Mouse (Mus musculus) frontal cortex, postnatal 10 days (tissue): Measurements from ENCODE around the gene Dis3l2.

Source experiments
- DNase-seq, 2 experiments: peaks; one replicate each; pipeline ENCODE4 v3.0.0; 2022; ENCODE audit warnings: low spot score in 2 of 2, mixed read lengths in 1 of 2

Gene Dis3l2

GRCm38 (mm10) chr1:86733160-86733821 lies 29.7 kb downstream of the Dis3l2 start:
- DNase-seq, result no peak

DNA sequence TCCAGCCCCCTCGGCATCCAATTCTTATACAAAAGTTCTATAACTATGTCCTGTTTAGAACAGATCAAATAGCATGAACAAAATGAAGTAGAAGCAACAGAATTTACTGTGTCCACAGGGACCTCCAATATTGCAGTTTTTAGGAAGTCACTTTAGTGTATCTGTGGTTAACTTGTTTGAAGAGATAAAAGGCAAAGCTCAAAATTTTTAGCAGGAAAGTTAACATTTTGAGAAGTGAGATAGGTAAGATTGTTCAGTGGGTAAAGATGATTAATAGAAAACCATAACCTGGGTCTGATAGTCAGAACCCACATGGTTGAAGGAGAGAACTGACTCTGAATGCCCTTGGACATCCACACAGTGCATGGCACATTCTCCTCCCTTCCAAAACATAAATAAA lies 32.8 kb downstream of the Dis3l2 start:
- DNase-seq, result no peak

GRCm38 (mm10) chr1:86742896-86743295 lies 39.3 kb downstream of the Dis3l2 start:
- DNase-seq, result no peak

GRCm38 (mm10) chr1:86747034-86747433 lies 43.4 kb downstream of the Dis3l2 start:
- no peak for DNase-seq

DNA sequence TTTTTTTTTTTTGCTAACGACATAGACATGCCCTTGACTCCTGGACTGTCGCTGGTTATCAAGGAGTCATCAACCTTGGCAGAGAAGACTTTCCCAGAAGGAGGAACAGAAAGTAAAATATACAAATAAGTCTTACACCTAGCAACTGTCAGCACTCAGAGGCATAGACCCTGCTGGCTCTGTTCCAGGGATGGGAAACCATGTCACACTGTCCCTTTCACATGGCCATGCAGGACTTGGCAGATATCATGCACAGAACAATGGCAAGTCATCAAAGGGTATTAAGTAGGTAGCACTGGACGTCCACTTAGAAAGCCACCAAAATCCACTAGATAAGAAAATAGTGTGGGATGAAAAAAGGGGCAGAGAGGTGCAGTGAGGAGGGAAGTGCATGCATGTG lies 46.5 kb downstream of the Dis3l2 start:
- no peak for DNase-seq

DNA sequence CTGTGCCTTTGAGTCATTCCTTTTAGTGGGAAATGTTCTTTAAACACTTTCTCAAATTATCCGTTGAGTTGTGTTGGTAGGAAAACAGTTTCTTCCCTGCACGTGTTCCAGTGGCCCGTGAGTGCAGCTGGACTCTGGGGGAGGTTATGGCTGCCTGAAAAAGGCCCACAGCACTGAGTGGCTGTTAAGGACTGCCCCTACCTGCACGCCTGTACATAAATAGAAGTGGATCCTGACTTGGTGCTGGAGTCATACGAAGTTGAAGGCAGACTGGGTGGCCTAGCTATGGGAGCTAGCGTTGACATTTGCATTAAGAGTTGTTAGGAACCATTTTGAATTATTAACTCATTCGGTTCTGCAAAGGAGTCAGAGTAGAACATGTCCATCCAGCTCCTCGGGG lies 49.8 kb downstream of the Dis3l2 start:
- no peak for DNase-seq

DNA sequence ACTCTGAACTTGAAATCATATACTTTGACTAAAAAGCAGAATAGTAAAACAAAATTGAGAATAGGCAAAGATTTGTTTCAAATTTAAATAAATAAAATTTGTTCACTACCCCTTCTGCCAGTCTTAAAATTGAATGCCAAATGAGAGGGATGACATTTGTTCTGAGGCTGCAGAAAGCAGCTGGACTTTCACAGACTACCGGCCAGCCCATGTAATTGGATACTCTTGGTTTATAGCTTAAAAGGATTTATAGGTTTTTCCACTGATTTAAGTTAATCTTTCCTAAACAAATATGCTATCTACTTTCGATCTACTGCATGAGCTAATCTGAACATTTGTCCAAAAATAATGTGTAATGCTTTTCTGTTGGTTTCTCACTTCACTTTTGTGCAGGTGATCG lies 50.7 kb downstream of the Dis3l2 start:
- DNase-seq, result no peak

DNA sequence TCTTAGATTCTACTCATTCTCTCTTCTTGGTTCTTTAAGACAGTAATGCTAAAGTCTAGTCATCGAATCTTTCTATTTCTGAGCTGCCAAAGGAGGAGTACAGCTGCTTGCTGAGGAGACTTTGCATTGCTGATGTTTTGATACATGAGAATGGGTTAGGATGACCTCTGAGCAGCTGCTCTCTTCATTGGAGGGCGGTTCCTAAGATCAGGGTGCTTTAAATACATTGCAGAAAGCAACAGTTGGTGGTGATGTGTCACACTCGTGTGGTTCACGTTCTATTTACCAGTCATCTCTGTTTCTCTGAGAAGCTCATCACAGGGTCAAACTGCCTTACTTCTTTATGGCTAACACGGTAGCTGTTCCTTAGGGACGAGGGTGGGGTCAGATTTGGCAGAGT lies 54.5 kb downstream of the Dis3l2 start:
- no peak for DNase-seq

GRCm38 (mm10) chr1:86762161-86762560 lies 58.6 kb downstream of the Dis3l2 start:
- no peak for DNase-seq

DNA sequence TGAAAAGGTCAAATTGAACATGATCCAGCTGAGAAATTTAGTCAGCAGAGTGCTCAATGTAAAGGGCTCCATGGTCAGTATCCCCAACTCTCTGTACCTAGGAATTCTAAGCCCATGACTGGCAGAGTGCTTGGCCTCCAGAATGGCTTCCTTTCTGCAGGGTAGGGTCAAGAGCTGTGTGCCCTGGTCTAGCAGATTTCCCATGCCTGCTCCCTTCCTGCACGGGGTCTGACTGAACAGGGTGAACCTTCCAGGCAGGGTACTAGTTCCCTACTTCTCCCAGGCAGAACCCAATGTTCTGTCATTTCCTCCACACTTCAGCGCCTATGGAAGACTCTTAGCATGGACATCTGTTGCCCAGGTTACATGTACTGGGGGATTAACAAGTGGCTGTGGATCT lies 97.6 kb downstream of the Dis3l2 start:
- no peak for DNase-seq

DNA sequence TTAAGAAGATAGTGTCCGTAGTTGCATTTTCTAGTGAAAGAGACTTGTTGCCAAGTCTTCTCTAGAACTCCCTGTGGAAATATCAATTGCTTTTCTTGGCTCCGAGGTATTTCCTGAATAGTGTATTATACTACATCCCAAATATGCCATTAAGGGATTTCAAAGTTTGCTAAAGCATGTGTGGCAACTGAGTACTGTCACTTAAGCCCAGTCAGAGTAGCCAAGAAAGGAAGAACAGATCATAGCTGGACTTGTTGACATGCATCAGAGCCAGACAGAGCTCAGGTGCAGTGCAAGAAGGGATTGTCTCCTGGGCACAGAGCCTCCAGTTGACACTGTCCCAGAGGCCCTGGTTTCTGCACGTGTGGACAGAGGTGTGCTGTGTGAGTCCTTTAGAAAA lies 108.1 kb downstream of the Dis3l2 start:
- no peak for DNase-seq

- no peak for DNase-seq
Observed at GRCm38 (mm10) chr1:86822266-86822665, 118.7 kb downstream of the Dis3l2 start.

- DNase-seq, result no peak
Observed at GRCm38 (mm10) chr1:86834351-86834987, 130.9 kb downstream of the Dis3l2 start.

- no peak for DNase-seq
Observed at GRCm38 (mm10) chr1:86834988-86835387, 131.4 kb downstream of the Dis3l2 start.

GRCm38 (mm10) chr1:86850754-86851153 lies 147.1 kb downstream of the Dis3l2 start:
- DNase-seq, result no peak

DNA sequence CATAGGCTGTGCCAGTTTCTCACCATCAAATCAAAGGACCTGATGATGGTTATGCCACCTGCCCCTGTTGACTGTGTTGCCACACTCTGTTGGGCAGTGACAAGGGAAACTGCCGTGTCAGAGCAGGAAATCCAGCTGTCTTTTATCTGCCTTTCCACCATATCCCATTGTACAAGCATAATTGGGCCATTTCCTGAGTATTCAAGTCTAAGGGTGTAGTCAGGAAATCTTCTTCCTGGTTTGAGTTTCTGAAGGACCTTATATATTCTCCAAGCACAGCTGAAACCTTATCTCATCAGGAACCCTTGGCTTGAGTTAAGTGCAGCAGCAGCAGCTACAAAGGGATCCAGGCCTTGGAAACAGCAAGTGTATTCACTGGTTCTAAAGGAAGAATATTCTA lies 155.3 kb downstream of the Dis3l2 start:
- DNase-seq, result no peak

- no peak for DNase-seq
Observed at GRCm38 (mm10) chr1:86859371-86859770, 155.8 kb downstream of the Dis3l2 start.

DNA sequence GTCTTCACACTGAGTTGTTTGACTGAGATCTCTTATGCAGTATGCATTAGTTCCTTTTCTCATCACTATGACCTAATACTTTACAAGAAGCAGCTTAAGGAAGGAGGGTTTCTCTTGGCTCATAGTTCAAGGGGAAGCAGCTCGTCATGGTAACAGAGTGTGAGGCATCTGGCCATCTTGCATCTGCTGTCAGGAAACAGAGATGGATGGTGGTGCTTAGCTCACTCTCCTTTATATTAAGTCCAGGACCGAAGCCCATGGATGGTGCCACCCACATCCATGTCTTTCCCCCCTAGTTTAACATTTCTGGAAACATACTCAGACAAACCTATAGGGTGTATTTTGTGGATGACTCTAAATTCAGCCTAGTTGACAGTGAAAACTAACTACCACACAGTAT lies 170.1 kb downstream of the Dis3l2 start:
- no peak for DNase-seq

- DNase-seq, result no peak
Observed at GRCm38 (mm10) chr1:86878743-86879142, 175.1 kb downstream of the Dis3l2 start.

GRCm38 (mm10) chr1:86879547-86879946 lies 175.9 kb downstream of the Dis3l2 start:
- no peak for DNase-seq

GRCm38 (mm10) chr1:86887060-86887459 lies 183.5 kb downstream of the Dis3l2 start:
- DNase-seq, result no peak

GRCm38 (mm10) chr1:86912481-86912880 lies 208.9 kb downstream of the Dis3l2 start:
- no peak for DNase-seq

DNA sequence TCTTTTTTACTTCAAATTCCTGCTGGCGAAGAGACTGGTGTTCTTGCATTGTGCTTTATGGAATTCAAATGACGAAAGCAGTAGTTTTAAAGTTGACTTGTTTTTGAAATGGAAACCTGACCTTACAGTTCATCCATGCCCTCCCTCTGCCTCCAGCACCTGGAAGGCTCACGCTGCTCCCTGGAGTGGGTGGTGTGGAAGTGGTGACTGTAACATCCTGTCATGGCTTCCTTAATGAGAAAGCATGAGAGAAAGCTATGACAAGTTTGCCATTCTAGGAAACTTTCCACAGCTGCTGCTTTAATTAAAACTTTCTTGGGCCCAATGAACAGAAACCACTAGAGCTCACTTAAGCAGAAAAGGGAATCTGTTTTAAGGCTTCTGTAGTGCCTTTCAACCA lies 210.3 kb downstream of the Dis3l2 start:
- no peak for DNase-seq

DNA sequence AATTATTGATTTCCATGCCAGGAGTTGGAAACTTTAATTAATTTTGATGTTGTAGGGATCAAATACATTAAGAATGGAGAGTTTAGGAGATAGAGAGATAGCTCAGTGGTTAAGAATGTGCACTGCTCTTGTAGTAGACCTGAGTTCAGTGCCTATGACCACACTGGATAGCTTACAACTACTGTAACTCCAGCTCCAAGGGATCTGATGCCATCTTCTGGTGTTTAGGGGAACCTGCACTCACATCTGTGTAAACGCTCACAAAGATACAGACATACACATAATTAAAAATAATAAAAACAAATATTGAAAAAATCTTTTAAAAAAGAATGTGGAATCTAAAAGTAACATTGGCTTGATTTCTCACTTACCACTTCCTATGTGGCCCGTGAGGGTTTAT lies 211.1 kb downstream of the Dis3l2 start:
- DNase-seq, result no peak
